Mouse (Mus musculus): Measurements from ENCODE around the gene Slc38a4. TPM values are rescaled to one million over a fixed set of nuclear protein-coding genes. Genes with fewer than 3 reads are reported as not detected.

The Slc38a4 gene
- polyA plus RNA-seq, 1 experiment from 2014 or later: 127 TPM

DNA sequence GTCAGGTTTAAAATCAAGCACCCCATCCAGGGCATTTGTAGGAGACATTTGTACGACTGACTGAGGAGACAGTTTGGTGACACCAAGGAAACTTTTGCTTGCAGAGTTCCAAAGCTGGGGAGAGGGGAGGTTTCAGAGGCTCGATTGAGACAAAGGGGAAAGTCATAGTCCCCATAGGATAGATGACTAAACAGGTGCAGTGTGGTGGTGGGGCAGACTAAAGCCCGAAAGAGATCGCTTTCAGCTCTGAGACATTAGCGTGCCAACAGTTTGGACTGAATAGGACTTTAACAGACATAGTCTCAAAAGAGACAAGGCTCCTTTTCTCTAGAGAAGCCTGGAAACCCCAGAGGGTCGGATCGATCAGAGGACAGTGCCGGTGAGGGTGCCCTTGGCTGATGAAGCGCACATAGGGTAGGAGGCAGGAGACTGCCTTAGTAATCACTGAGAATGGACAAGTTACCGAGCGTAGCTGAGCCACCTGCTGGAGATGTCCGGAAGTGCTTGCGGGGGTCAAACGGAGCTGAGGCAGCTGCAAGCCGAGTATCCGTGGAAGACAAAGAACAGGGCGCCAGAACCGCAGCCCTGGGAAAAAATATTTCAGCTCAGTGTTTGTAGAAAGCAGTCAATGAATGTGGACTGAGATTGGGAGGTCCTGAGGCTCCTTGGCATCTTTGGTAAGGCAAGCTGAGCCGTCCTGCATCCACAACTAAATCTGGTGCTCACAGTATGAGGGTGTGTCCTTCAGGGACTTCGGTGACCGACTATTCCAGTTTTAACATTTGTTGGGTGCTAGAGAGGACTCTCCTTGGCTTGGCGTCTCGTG is 102.4 kb downstream of the Slc38a4 start:
- ATAC-seq (ENCODE audit: insufficient number of reproducible peaks, insufficient read depth, low FRiP score, low read depth): no peak
- Histone ChIP-seq H3K27me3 (ENCODE audit: control insufficient read depth, insufficient read depth, low read length) (no peaks in the 10 kb centered on the region), H3K9me3 (ENCODE audit: control insufficient read depth, low read length) (no peaks in the 10 kb centered on the region), H3K9ac (ENCODE audit: low read length) (peak overlapping the region; percentile 72), H3K36me3 (ENCODE audit: control insufficient read depth, insufficient read depth, low read length) (no peaks in the 10 kb centered on the region), H3K4me3 (ENCODE audit: control insufficient read depth in 1 of 2, insufficient read depth in 1 of 2, low read depth in 1 of 2, low read length in 2 of 2) (peak overlapping the region; percentile 39 to 40), H3K4me1 (ENCODE audit: control insufficient read depth in 2 of 2, insufficient read depth in 2 of 2, low read length in 2 of 2) (peaks cover 0 to 3% of the 10 kb centered on the region in 2 experiments; a peak in 1 of 4 replicates), H3K4me2 (ENCODE audit: low read length) (peak overlapping the region; percentile 75), H3K27ac (replicated peaks in 1 of 2; ENCODE audit: control insufficient read depth in 1 of 2, insufficient read depth in 1 of 2, low read depth in 2 of 2, low read length in 2 of 2) (no peak overlapping the region)
- WGBS: 19% methylated on average over 23 of the region's 23 CpGs

DNA sequence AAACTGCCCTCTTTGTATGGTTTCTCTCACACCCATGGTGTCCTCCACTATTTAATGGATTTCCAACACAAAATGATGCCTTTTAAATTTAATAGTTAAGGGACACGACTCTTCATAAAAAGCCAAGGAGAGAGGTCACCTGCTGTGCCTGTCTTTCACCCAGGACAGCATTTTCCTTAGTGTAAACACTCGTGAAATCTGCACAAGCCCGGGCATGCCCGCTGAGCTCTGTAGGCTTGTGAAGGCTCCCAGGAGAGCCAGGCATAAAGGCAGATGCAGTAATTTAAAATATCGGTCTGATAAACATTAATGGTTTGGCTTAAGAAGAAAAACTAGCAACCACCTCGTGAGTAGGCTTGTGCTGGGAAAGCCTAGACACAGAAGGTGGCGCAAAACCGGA is 103.3 kb downstream of the Slc38a4 start:
- no peaks in the 10 kb centered on the region for H3K9me3 ChIP-seq (ENCODE audit: control insufficient read depth, low read length)
- no peak overlapping the region for H3K9ac ChIP-seq (ENCODE audit: low read length)
- 72% methylated on average over 8 of the region's 8 CpGs for WGBS
- ATAC-seq (ENCODE audit: insufficient number of reproducible peaks, insufficient read depth, low FRiP score, low read depth): no peak
- no peaks in the 10 kb centered on the region for H3K27me3 ChIP-seq (ENCODE audit: control insufficient read depth, insufficient read depth, low read length)
- H3K4me3 ChIP-seq (ENCODE audit: control insufficient read depth in 1 of 2, insufficient read depth in 1 of 2, low read depth in 1 of 2, low read length in 2 of 2): no peak overlapping the region
- H3K4me1 ChIP-seq (ENCODE audit: control insufficient read depth in 2 of 2, insufficient read depth in 2 of 2, low read length in 2 of 2): peaks cover 0 to 3% of the 10 kb centered on the region in 2 experiments; a peak in 1 of 4 replicates
- no peaks in the 10 kb centered on the region for H3K36me3 ChIP-seq (ENCODE audit: control insufficient read depth, insufficient read depth, low read length)
- H3K27ac ChIP-seq (replicated peaks in 1 of 2; ENCODE audit: control insufficient read depth in 1 of 2, insufficient read depth in 1 of 2, low read depth in 2 of 2, low read length in 2 of 2): no peak overlapping the region
- no peak overlapping the region for H3K4me2 ChIP-seq (ENCODE audit: low read length)

DNA sequence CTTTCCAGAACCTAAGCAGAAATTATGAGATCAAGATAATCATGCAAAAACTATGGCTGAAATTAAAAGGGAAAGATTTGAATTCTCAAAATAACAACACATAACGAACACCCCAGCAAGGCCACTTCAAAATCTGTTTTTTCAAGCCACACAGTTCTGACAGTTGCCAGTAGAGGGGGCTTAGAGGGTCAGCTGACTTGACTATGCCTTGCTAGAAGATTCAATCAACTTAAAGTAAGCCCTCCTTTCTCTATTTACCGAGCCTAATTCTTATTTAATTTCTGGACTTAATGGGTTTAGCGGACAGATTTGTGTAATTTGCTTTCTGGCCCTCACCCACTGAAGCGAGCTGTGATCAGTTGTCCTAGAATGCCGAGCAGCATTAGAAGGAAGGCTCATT is 104.0 kb downstream of the Slc38a4 start:
- H3K36me3 ChIP-seq (ENCODE audit: control insufficient read depth, insufficient read depth, low read length): no peaks in the 10 kb centered on the region
- 58% methylated on average over 5 of the region's 5 CpGs for WGBS
- no peak for ATAC-seq (ENCODE audit: insufficient number of reproducible peaks, insufficient read depth, low FRiP score, low read depth)
- H3K27ac ChIP-seq (replicated peaks in 1 of 2; ENCODE audit: control insufficient read depth in 1 of 2, insufficient read depth in 1 of 2, low read depth in 2 of 2, low read length in 2 of 2): no peak overlapping the region
- no peaks in the 10 kb centered on the region for H3K27me3 ChIP-seq (ENCODE audit: control insufficient read depth, insufficient read depth, low read length)
- H3K4me2 ChIP-seq (ENCODE audit: low read length): no peak overlapping the region
- H3K9ac ChIP-seq (ENCODE audit: low read length): no peak overlapping the region
- no peak overlapping the region for H3K4me3 ChIP-seq (ENCODE audit: control insufficient read depth in 1 of 2, insufficient read depth in 1 of 2, low read depth in 1 of 2, low read length in 2 of 2)
- H3K4me1 ChIP-seq (ENCODE audit: control insufficient read depth in 2 of 2, insufficient read depth in 2 of 2, low read length in 2 of 2): peaks cover 0 to 3% of the 10 kb centered on the region in 2 experiments; a peak in 1 of 4 replicates
- H3K9me3 ChIP-seq (ENCODE audit: control insufficient read depth, low read length): no peaks in the 10 kb centered on the region

DNA sequence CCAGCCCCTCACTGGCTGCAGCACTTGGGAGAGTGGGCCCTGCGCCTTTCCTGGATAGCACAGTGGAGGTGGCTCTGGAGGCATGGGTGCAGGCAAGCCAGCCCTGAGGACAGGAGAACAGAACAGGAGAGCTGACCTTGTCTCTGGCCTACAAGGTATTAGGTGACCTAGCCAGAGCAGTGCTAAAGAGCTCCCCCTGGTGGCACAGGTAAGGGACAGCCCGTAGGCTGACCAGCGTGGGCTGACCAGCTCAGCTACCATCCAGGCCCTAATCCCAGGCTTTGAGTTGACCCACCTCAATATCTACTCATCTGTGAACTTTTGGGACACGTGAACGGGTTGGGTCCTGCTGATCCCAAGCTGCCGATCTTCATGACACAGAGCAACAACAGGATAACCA is 107.3 kb downstream of the Slc38a4 start:
- no peak; the same call in 1 of the 2 replicates for ATAC-seq (ENCODE audit: insufficient number of reproducible peaks, insufficient read depth, low FRiP score, low read depth)
- Histone ChIP-seq H3K27me3 (ENCODE audit: control insufficient read depth, insufficient read depth, low read length) (no peaks in the 10 kb centered on the region), H3K4me2 (ENCODE audit: low read length) (no peak overlapping the region), H3K36me3 (ENCODE audit: control insufficient read depth, insufficient read depth, low read length) (no peaks in the 10 kb centered on the region), H3K4me1 (ENCODE audit: control insufficient read depth in 2 of 2, insufficient read depth in 2 of 2, low read length in 2 of 2) (peaks cover 0 to 3% of the 10 kb centered on the region in 2 experiments; a peak in 1 of 4 replicates), H3K9me3 (ENCODE audit: control insufficient read depth, low read length) (no peaks in the 10 kb centered on the region), H3K9ac (ENCODE audit: low read length) (no peak overlapping the region), H3K27ac (replicated peaks in 1 of 2; ENCODE audit: control insufficient read depth in 1 of 2, insufficient read depth in 1 of 2, low read depth in 2 of 2, low read length in 2 of 2) (no peak overlapping the region), H3K4me3 (ENCODE audit: control insufficient read depth in 1 of 2, insufficient read depth in 1 of 2, low read depth in 1 of 2, low read length in 2 of 2) (no peak overlapping the region)
- 65% methylated on average over 6 of the region's 6 CpGs for WGBS

Other genes starting within 250 kb of the Slc38a4 start
- gene Pced1b, start 191.2 kb upstream of the Slc38a4 start, polyA plus RNA-seq (2014; fragmentation: Nextera tagmentation; extraction: Ambion mirVana): 2.4 and 2.6 TPM in 2 replicates
- gene Amigo2, start 191.3 kb upstream of the Slc38a4 start, polyA plus RNA-seq (2014; fragmentation: Nextera tagmentation; extraction: Ambion mirVana): 4.6 and 4.7 TPM in 2 replicates

All from heart, embryonic 14.5 days (tissue).